Comparison of ENCODE assay signal across 7 mouse cellular contexts in the genomic region with DNA sequence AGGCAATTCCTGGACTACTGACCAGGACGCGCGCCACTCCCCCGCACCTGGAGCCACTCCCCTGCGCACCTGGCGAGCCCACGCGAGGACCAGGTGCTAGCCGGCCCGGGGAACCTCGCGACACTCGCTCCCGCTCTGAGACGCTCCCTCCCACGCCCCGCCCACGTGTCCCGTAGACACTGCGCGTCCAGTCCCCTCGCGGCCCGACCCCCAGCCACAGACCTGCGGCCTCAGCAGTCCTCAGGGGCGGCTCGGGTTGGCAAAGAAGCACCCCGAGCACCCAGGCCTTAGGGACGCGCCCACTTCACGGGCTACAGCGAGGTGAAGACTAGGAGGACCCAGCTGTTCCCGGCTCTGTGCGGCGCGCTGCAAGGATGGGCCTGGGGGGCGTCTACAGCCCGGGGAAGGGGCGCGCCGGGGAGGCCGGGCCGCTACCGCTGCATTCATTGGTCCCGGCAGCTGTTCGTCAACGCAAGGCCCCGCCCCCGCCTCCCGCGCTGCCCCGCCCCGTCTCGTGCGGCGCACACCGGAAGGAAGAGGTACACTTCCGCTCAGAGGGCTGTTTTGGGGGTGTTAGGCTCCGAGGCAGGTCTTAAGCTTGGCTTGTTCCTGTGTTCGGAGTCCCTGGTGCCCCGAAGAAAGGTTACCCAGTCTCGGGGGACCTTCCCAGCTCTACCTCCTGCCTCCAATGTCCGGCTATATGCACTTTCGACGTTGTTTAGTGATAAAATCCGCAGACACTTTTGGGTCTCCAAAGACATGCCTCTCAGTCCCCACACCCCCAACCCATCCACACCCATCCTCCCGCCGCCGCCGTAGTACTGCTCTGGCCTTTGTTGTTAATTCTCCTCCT. TPM values are rescaled to one million over a fixed set of nuclear protein-coding genes. Genes with fewer than 3 reads are reported as not detected.
DNase-seq lines count a peak whose midpoint lies in the region; ATAC-seq lines count a peak whose summit lies in the region.

A gene (minus strand): TSS at position 422 of the 853 bp plus-strand sequence.

- under 1% methylated on average over 70 of the region's 70 CpGs for WGBS in intestine, embryonic 15.5 days
- under 1% methylated on average over 59 of the region's 70 CpGs for WGBS in midbrain, embryonic 11.5 days

- no peaks in the 10 kb centered on the region for H3K36me3 ChIP-seq in intestine, embryonic 15.5 days
- H3K36me3 ChIP-seq in midbrain, embryonic 11.5 days (ENCODE audit: control insufficient read depth, insufficient read depth, low read length), result peaks cover 3% of the 10 kb centered on the region; the same call in 1 of the 2 replicates

- ATAC-seq in intestine, embryonic 15.5 days, result peak; percentile 98
- ATAC-seq in midbrain, embryonic 11.5 days (ENCODE audit: low FRiP score), result peak; percentile 98

- peak; percentile 97 for DNase-seq in adrenal gland, postnatal 10 days
- DNase-seq in embryo, embryonic 11.5 days (ENCODE audit: low read depth, low spot score), result peak; percentile 75
- DNase-seq in gastrocnemius, postnatal 36 days, result peak; percentile 77 to 82
- DNase-seq in left cerebral cortex, postnatal 36 days (ENCODE audit: low spot score in 2 of 2), result peak; percentile 84 to 88
- peak; percentile 99 for DNase-seq in midbrain, embryonic 11.5 days (ENCODE audit: low spot score, missing footprints)
- peak; percentile 93 for DNase-seq in right cerebral cortex, postnatal 4 days

- peak within 1 kb of the TSS; percentile 95 for H3K4me2 ChIP-seq in intestine, embryonic 15.5 days (replicated peaks)
- H3K4me2 ChIP-seq in midbrain, embryonic 11.5 days, result peak within 1 kb of the TSS; percentile 95

- peak within 1 kb of the TSS; percentile 70 for H3K9ac ChIP-seq in intestine, embryonic 15.5 days
- peak within 1 kb of the TSS; percentile 81 for H3K9ac ChIP-seq in midbrain, embryonic 11.5 days (ENCODE audit: low read length)

- peak within 1 kb of the TSS; percentile 89 for H3K4me3 ChIP-seq in intestine, embryonic 15.5 days (replicated peaks)
- peak within 1 kb of the TSS; percentile 87 for H3K4me3 ChIP-seq in midbrain, embryonic 11.5 days (ENCODE audit: low read depth, low read length)

- 0 out of 2 replicates have a peak within 1 kb of the TSS, but pooled peaks have one; percentile 17 for H3K27ac ChIP-seq in intestine, embryonic 15.5 days
- peak within 1 kb of the TSS; percentile 30; the same call in 1 of the 2 replicates for H3K27ac ChIP-seq in midbrain, embryonic 11.5 days (ENCODE audit: low read depth, low read length)

- peaks cover 5% of the 10 kb centered on the region; the same call in 1 of the 2 replicates for H3K4me1 ChIP-seq in intestine, embryonic 15.5 days (replicated peaks)
- peaks cover 6% of the 10 kb centered on the region; the same call in 1 of the 2 replicates for H3K4me1 ChIP-seq in midbrain, embryonic 11.5 days (ENCODE audit: control insufficient read depth, insufficient read depth, low read length)

- no peaks in the 10 kb centered on the region for H3K9me3 ChIP-seq in intestine, embryonic 15.5 days
- H3K9me3 ChIP-seq in midbrain, embryonic 11.5 days (ENCODE audit: control insufficient read depth, low read length), result no peaks in the 10 kb centered on the region

- no peaks in the 10 kb centered on the region for H3K27me3 ChIP-seq in intestine, embryonic 15.5 days (replicated peaks)
- H3K27me3 ChIP-seq in midbrain, embryonic 11.5 days (ENCODE audit: control insufficient read depth, insufficient read depth, low read length), result no peaks in the 10 kb centered on the region

- intact Hi-C loops in gastrocnemius, postnatal 36 days (cut with DNase I), result no loop called here
- intact Hi-C loops in left cerebral cortex, postnatal 36 days (cut with DNase I), result loop anchor here (5.0 kb wide), 2 partner anchors 48 to 67 kb away; a partner anchor contains a TSS

RNA-seq across cellular contexts. Expression of the gene that starts here (rescaled TPM):
- total RNA-seq in adrenal gland, postnatal 10 days (2021), result 10 to 100 TPM; 39.5 to 39.8 TPM
- 1 to 10 TPM; 3.3 to 3.7 TPM for total RNA-seq in gastrocnemius, postnatal 36 days (2021)
- 15.6 and 17.5 TPM in 2 replicates for polyA plus RNA-seq in intestine, embryonic 15.5 days (2015; fragmentation: Nextera tagmentation; extraction: Ambion mirVana)
- total RNA-seq in left cerebral cortex, postnatal 36 days (2021), result 10 to 100 TPM; 56.6 to 79.9 TPM
- 37.2 and 38.5 TPM in 2 replicates for polyA plus RNA-seq in midbrain, embryonic 11.5 days (2014; fragmentation: Nextera tagmentation; extraction: Ambion mirVana)

Comparison
In these comparisons a context has a peak if more than half of its experiments do, and no peak if none do; other contexts are left out.
1. Peak in every context shown above with its lines: DNase-seq, ATAC-seq, H3K4me3 ChIP-seq and H3K27ac ChIP-seq.
2. RNA of the gene that starts here (total RNA-seq): 56.6 to 79.9 TPM in left cerebral cortex, postnatal 36 days and 39.5 to 39.8 TPM in adrenal gland, postnatal 10 days; 3.3 to 3.7 TPM in gastrocnemius, postnatal 36 days; every median in the first group is over 4 times any median in the second.